Mouse (Mus musculus): ENCODE data around the gene Prpf4. TPM values are rescaled to one million over a fixed set of nuclear protein-coding genes. Genes with fewer than 3 reads are reported as not detected.

Gene Prpf4
- polyA plus RNA-seq, 1 experiment from 2014 or later = 14.9 TPM

DNA sequence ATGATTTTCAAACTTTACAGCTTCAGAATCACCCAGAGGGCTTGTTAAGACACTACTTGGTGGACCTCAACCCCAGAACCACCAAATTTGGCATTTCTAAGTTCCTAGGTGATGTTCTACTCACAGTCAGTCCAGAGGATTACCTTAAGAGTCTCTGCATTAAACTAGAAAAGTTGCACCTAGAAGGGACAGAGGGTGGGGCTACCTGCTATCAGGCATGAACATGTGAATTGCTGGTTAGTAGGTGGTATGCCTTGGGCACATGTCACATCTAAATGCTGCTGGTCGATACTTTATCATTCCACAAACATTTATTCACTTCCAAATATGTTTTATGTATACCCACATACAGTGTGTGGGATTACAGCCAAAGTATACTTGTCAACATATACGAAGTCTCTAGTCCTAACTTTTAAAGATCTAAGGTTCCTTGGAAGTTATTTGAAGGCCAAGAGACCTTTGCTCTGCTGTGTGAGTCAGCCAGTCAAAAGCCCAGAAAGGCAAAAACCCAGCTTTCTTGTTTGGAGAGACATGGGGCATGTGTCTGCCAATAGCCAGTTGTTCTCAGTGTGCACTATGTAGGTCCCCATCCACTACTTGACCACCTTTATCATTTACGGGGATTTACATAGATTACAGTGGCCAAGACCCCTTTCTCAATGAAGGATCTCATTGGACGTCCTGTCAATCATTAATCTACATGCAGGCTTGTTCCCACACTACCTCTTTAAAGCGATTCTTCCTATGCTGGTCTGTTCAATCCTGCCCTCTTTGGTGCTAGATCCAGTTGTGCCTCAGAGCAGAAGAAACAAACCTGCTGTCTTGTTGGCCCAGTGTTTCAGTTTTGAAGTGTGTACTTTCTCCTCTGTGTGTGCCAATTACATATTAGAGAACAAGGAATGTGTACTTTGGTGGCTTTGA, 18.7 kb upstream of the Prpf4 start:
- Histone ChIP-seq H3K27ac (ENCODE audit: poor library complexity, severe bottlenecking) (no peak overlapping the region), H3K9ac (no peak overlapping the region), H3K4me1 (replicated peaks) (no peaks in the 10 kb centered on the region), H3K27me3 (replicated peaks) (no peaks in the 10 kb centered on the region), H3K4me3 (no peak overlapping the region), H3K4me2 (no peak overlapping the region), H3K36me3 (peaks cover 64% of the 10 kb centered on the region), H3K9me3 (replicated peaks) (no peaks in the 10 kb centered on the region)
- 75% methylated on average over 5 of the region's 5 CpGs for WGBS
- ATAC-seq (ENCODE audit: insufficient number of reproducible peaks, low FRiP score) = no peak

DNA sequence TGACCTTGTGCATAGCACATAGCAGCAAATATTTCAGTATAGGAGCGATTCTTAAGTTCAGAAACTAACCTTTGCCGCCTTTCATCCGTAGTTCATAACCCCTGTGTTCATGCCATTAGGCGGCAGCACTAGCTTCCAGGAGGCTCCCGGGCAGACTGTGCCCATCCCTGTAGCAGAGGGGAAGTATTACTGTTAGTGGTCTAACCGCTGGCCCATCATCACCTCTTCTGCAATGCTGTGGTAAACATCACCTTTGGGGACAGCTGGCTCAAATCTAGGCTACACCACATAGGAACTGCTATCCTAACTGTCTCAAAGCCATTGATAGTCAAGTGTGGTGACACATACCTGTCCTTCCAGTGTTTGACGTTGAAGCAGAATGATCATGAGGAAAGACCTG, 16.7 kb upstream of the Prpf4 start:
- ATAC-seq (ENCODE audit: insufficient number of reproducible peaks, low FRiP score) = no peak
- H3K27ac ChIP-seq (ENCODE audit: poor library complexity, severe bottlenecking) = no peak overlapping the region
- H3K4me3 ChIP-seq = no peak overlapping the region
- 82% methylated on average over 7 of the region's 7 CpGs for WGBS
- H3K36me3 ChIP-seq = peaks cover 68% of the 10 kb centered on the region
- H3K4me1 ChIP-seq (replicated peaks) = no peaks in the 10 kb centered on the region
- no peaks in the 10 kb centered on the region for H3K27me3 ChIP-seq (replicated peaks)
- no peaks in the 10 kb centered on the region for H3K9me3 ChIP-seq (replicated peaks)
- no peak overlapping the region for H3K9ac ChIP-seq
- H3K4me2 ChIP-seq = no peak overlapping the region

DNA sequence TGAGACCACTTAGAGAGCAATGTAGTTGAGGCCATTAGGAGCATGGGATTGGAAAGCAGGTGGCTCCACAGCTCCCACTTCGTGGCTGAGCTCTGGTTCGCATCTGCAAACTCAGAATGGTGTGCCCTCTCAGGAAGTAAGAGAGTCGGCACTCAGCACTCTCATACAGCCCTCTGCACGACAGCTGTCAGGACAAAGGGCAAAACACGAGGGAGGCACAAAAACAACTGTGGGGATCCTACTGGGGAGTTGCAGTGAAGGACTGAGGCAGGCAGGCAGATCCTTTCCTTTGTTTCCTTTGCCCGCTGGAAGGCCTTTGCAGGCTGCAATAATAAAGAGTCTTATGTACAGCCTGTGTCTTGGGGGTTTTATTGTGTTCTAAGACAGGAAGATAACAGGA, 15.1 kb upstream of the Prpf4 start:
- Histone ChIP-seq H3K36me3 (peaks cover 68% of the 10 kb centered on the region), H3K27ac (ENCODE audit: poor library complexity, severe bottlenecking) (no peak overlapping the region), H3K4me3 (no peak overlapping the region), H3K9ac (no peak overlapping the region), H3K27me3 (replicated peaks) (no peaks in the 10 kb centered on the region), H3K4me1 (replicated peaks) (no peaks in the 10 kb centered on the region), H3K9me3 (replicated peaks) (no peaks in the 10 kb centered on the region), H3K4me2 (no peak overlapping the region)
- WGBS = 72% methylated on average over 6 of the region's 6 CpGs
- no peak for ATAC-seq (ENCODE audit: insufficient number of reproducible peaks, low FRiP score)

DNA sequence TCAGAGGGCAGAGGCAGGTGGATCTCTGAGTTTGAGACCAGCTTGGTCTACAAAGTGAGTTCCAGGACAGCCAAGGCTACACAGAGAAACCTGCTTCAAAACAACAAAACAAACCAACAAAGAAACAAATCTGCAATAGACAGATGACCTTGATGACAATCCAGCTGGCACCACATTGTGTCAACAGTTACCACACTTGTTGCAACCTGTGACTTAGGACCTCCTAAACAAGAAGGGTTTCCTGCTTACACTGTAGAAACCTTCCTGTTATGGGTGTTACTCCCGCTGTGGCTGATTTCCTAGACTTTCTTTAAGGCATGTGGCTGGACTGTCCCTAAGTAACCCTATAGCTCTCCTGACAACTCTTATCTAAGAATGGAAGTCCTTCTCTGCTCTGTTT, 12.8 kb upstream of the Prpf4 start:
- 79% methylated on average over 1 of the region's 1 CpGs for WGBS
- ATAC-seq (ENCODE audit: insufficient number of reproducible peaks, low FRiP score) = no peak
- Histone ChIP-seq H3K9ac (no peak overlapping the region), H3K4me3 (no peak overlapping the region), H3K4me1 (replicated peaks) (no peaks in the 10 kb centered on the region), H3K36me3 (peaks cover 71% of the 10 kb centered on the region), H3K9me3 (replicated peaks) (no peaks in the 10 kb centered on the region), H3K27me3 (replicated peaks) (no peaks in the 10 kb centered on the region), H3K4me2 (no peak overlapping the region), H3K27ac (ENCODE audit: poor library complexity, severe bottlenecking) (no peak overlapping the region)

DNA sequence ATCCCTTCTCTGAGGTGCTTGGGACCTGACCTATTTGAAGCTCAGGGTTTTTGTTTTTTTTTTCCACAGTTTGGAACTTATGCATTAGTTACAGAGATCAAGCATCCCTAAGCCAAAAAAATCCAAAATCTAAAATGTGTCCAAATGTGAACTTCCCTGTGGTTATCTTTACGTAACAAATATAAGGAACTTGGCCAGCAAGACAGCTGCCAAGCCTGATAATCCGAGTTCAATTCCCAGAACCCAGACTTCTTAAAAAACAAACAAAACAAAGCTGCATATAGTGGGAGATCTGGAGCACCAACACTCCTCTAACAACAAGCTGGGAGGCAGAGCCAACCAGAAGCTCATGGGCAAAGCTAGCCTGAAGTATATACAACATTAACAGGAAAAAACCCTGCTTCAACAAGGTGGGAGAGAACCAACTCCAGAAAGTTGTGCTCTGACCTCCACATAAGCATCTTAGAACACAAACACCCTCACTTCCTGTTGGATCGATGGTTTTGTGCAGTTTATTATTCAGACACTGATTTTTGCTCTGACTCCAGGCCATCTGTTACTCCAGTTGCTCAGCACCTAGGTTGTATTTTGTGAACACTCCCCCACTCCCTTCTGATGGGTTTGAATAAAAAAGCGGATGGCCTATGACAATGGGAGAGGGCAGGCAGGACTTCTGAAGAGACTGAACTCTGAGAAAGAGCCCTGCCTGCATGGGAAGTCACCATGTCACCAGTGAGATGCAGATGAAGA, 10.8 kb upstream of the Prpf4 start:
- peaks cover 79% of the 10 kb centered on the region for H3K36me3 ChIP-seq
- ATAC-seq (ENCODE audit: insufficient number of reproducible peaks, low FRiP score) = no peak
- no peak overlapping the region for H3K4me2 ChIP-seq
- H3K27ac ChIP-seq (ENCODE audit: poor library complexity, severe bottlenecking) = no peak overlapping the region
- no peaks in the 10 kb centered on the region for H3K9me3 ChIP-seq (replicated peaks)
- no peak overlapping the region for H3K9ac ChIP-seq
- H3K4me3 ChIP-seq = no peak overlapping the region
- no peaks in the 10 kb centered on the region for H3K27me3 ChIP-seq (replicated peaks)
- H3K4me1 ChIP-seq (replicated peaks) = no peaks in the 10 kb centered on the region
- WGBS = 80% methylated on average over 4 of the region's 4 CpGs

DNA sequence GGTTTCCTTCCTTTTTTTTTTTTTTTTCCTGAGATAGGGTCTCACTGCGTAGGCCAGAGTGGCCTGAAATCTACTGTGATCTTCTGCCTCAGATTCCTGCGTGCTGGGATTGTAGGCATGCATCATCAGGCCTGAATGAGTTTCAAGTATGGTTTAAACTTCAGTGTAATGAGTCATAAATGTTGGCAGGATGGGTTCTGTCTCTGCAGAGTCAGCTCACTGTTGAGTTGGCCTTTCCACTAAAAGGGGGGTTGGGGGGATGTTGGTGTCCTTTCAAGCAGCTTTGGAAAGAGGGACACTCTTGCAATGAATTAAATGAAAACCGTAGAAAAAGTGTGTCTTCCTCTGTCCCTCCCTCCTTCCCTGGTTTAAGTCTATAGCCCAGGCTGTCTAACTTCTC, 9.6 kb upstream of the Prpf4 start:
- H3K9ac ChIP-seq = no peak overlapping the region
- ATAC-seq (ENCODE audit: insufficient number of reproducible peaks, low FRiP score) = no peak
- H3K27ac ChIP-seq (ENCODE audit: poor library complexity, severe bottlenecking) = no peak overlapping the region
- H3K4me1 ChIP-seq (replicated peaks) = no peaks in the 10 kb centered on the region
- no peaks in the 10 kb centered on the region for H3K27me3 ChIP-seq (replicated peaks)
- no peaks in the 10 kb centered on the region for H3K9me3 ChIP-seq (replicated peaks)
- H3K4me3 ChIP-seq = no peak overlapping the region
- WGBS = 88% methylated on average over 3 of the region's 3 CpGs
- no peak overlapping the region for H3K4me2 ChIP-seq
- H3K36me3 ChIP-seq = peaks cover 77% of the 10 kb centered on the region

DNA sequence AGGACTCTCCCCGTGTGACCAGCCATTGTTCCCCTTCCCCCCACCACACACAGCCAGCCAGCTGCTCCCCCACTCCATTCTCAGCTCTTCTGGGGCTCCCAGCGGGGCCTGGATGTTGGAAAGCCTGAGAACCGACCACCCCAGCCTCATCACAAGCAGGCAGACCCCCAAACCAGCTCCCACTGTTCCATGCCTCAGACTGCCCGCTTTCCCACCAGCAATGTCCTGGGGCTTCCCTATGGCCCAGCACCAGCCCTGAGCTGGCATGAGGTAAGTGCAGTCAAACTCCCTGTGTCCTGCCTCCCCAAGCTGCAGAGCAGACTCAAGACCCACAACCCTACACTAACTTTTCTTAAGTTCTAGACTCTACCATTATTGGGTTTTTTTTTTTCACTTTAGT, 2.5 kb upstream of the Prpf4 start:
- no peak overlapping the region for H3K4me3 ChIP-seq
- ATAC-seq (ENCODE audit: insufficient number of reproducible peaks, low FRiP score) = no peak
- 80% methylated on average over 4 of the region's 4 CpGs for WGBS

DNA sequence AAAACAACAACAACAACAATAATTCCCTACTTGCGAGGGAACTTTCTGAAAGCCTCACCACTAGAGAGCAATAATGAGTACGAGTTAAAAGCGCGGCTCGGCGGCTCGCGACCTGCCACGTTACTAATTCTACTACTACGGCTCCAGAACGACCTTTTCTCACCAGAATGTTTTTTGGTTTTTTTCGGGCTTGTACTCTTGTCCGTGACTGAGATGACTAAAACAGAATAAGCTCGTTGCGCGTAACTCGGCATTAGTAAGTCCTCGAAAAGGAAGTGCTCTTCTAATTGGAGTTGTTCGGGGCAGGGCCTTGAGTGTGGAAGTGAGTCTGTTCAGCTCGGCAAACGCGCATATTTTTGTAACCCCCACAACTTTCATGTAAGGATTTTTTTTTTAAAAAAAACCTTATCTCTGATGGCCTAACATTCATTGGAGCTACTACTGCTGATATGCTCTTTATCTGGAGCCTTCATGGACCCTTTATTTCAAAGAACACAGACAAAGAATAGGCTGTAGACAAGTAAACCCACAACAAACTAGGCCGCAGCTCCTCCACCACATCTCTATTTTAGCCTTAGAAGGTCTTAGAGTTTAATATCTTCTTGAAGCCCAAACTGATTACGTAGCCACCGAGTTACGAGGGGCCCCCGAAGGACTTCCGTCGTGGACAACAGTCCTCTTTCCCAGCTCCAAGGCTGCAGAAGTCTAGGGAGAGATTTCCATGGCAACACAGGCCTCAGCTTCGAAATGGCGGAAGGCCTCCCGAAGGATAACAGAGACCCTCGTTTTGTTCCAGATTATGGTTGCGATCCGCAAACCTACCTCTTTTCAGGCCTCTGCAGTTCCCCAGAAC, 641 bp upstream of the Prpf4 start:
- Histone ChIP-seq H3K4me1 (replicated peaks) (peaks cover 28% of the 10 kb centered on the region), H3K4me2 (peak overlapping the region; percentile 54), H3K36me3 (peaks cover 34% of the 10 kb centered on the region), H3K27me3 (replicated peaks) (no peaks in the 10 kb centered on the region), H3K9me3 (replicated peaks) (no peaks in the 10 kb centered on the region), H3K27ac (ENCODE audit: poor library complexity, severe bottlenecking) (peak overlapping the region; percentile 76), H3K4me3 (peak overlapping the region; percentile 78), H3K9ac (peak overlapping the region; percentile 85)
- ATAC-seq (ENCODE audit: insufficient number of reproducible peaks, low FRiP score) = peak; percentile 59
- under 1% methylated on average over 35 of the region's 35 CpGs for WGBS

More for the DNA sequence above, 2.5 kb upstream of the Prpf4 start:
- no peaks in the 10 kb centered on the region for H3K9me3 ChIP-seq (replicated peaks)
- no peaks in the 10 kb centered on the region for H3K27me3 ChIP-seq (replicated peaks)
- no peak overlapping the region for H3K9ac ChIP-seq
- H3K4me2 ChIP-seq = peak overlapping the region; percentile 17; the same call in 1 of the 2 replicates
- H3K27ac ChIP-seq (ENCODE audit: poor library complexity, severe bottlenecking) = no peak overlapping the region
- peaks cover 28% of the 10 kb centered on the region for H3K4me1 ChIP-seq (replicated peaks)
- peaks cover 34% of the 10 kb centered on the region for H3K36me3 ChIP-seq

DNA sequence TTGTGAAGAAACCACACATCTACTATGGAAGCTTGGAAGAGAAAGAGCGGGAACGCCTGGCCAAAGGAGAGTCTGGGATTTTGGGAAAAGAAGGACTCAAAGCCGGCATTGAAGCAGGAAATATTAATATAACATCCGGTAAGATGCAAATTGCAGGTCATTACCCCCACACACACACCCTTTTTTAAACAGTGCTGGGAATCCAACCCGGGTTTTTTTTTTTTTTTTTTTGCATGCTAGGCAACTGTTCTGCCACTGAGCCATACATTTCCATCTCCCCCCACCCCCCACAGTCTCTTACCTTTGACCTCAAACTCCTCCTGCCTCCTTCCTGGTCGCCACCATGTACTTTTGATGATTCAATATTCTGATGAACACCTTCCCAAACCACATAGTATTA, 1.0 kb downstream of the Prpf4 start:
- Histone ChIP-seq H3K27ac (ENCODE audit: poor library complexity, severe bottlenecking) (peak overlapping the region; percentile 78; the same call in 1 of the 2 replicates), H3K9ac (peak overlapping the region; percentile 86)
- ATAC-seq (ENCODE audit: insufficient number of reproducible peaks, low FRiP score) = no peak

DNA sequence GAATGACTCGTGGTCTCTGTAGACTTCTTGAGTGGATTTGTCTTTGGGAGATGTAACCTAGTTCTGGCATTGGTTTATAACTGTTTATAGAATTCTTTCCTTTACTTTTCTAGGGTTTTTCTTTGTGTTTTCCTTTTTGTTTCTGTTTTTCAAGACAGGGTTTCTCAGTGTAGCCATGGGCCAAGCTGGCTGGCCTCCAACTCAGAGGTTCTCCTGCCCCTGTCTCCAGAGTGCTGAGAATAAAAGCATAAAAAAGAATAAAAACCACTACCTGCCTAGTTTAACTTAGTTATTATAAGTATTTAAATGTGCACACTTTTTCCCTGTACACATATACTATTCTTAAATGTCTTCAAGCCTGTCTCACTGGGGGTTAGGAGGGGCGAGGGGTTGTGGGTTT, 1.7 kb downstream of the Prpf4 start:
- H3K9me3 ChIP-seq (replicated peaks) = no peaks in the 10 kb centered on the region
- 85% methylated on average over 2 of the region's 2 CpGs for WGBS
- H3K4me3 ChIP-seq = no peak overlapping the region
- H3K4me1 ChIP-seq (replicated peaks) = peaks cover 28% of the 10 kb centered on the region
- H3K4me2 ChIP-seq = peak overlapping the region; percentile 79
- ATAC-seq (ENCODE audit: insufficient number of reproducible peaks, low FRiP score) = no peak
- H3K9ac ChIP-seq = peak overlapping the region; percentile 21; the same call in 1 of the 2 replicates
- H3K36me3 ChIP-seq = peaks cover 43% of the 10 kb centered on the region
- no peak overlapping the region for H3K27ac ChIP-seq (ENCODE audit: poor library complexity, severe bottlenecking)
- H3K27me3 ChIP-seq (replicated peaks) = no peaks in the 10 kb centered on the region

More for the DNA sequence above, 1.0 kb downstream of the Prpf4 start:
- peaks cover 28% of the 10 kb centered on the region for H3K4me1 ChIP-seq (replicated peaks)
- H3K4me3 ChIP-seq = peak overlapping the region; percentile 78
- H3K4me2 ChIP-seq = peak overlapping the region; percentile 79
- WGBS = 37% methylated on average over 6 of the region's 6 CpGs
- no peaks in the 10 kb centered on the region for H3K9me3 ChIP-seq (replicated peaks)
- H3K27me3 ChIP-seq (replicated peaks) = no peaks in the 10 kb centered on the region
- peaks cover 38% of the 10 kb centered on the region for H3K36me3 ChIP-seq
